Mouse (Mus musculus) hindbrain, embryonic 15.5 days (tissue): ENCODE measurements at regions not wholly inside any gene's neighbourhood (a gene's known extent, or its start where the extent isn't known, plus 50 kb on each side); places are given as distances from the start of the nearest gene placed in this dataset.

Experiments
- ATAC-seq: fragments of 200-750 bp; cut with Nextera tagmentation; 2 replicates; pipeline ENCODE4 v1.8.0; 2017; ENCODE audit warnings: low read depth, moderate number of reproducible peaks, moderate TSS enrichment; ENCODE audit not compliant: low FRiP score
- H3K27ac ChIP-seq: fragments of 300-500 bp; sonication (generic); replicated peaks from 2 replicates; pipeline ENCODE4 v1.5.1; 2015; ENCODE audit warnings: mild to moderate bottlenecking, inconsistent platforms
- H3K27me3 ChIP-seq: fragments of 300-500 bp; sonication (generic); 2 replicates; pipeline ENCODE4 v1.6.1; 2015; ENCODE audit warnings: control low read depth, inconsistent platforms
- H3K36me3 ChIP-seq: fragments of 300-500 bp; sonication (generic); 2 replicates; pipeline ENCODE4 v1.6.1; 2015; ENCODE audit warnings: control low read depth, inconsistent platforms
- H3K4me1 ChIP-seq: fragments of 300-500 bp; sonication (generic); replicated peaks from 2 replicates; pipeline ENCODE4 v1.6.1; 2015; ENCODE audit warnings: control low read depth, inconsistent platforms
- H3K4me2 ChIP-seq: fragments of 300-500 bp; sonication (generic); 2 replicates; pipeline ENCODE4 v1.6.1; 2015; ENCODE audit warnings: moderate library complexity, mild to moderate bottlenecking, inconsistent platforms
- H3K4me3 ChIP-seq: fragments of 300-500 bp; sonication (generic); 2 replicates; pipeline ENCODE4 v1.5.1; 2015; ENCODE audit warnings: mild to moderate bottlenecking, inconsistent platforms
- H3K9ac ChIP-seq: fragments of 300-500 bp; sonication (generic); 2 replicates; pipeline ENCODE4 v1.6.1; 2015; ENCODE audit warnings: inconsistent platforms
- H3K9me3 ChIP-seq: fragments of 300-500 bp; sonication (generic); 2 replicates; pipeline ENCODE4 v1.6.1; 2016; ENCODE audit warnings: control low read depth, inconsistent platforms
- WGBS: fragments of 180-500 bp; shearing (Covaris S2); methylation state at CpG from one replicate; pipeline ENCODE4 v1.1.7; 2015; 5-methylcytosine and 5-hydroxymethylcytosine counted together

DNA sequence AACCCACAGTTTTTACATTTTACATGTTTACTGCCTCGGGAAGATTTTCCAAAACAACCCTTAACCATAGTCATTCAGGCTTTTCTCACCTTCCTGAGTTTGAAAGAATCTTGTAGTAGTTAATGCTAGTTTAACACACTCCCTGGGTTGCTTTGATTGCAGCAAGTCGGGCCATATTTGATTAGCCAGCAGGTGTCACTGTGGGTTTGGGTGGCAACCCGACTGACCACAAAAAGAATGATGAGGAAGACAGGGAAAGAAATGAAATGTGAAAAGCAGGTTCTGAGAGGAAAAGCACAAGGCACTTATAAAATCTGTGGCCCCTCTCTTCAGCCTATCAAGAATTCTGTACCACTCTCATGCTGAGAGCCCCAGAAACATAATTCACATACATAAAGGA, 335.7 kb upstream of the Ddhd1 start:
- no peak overlapping the region for H3K4me3 ChIP-seq
- no peaks in the 10 kb centered on the region for H3K27me3 ChIP-seq
- no peaks in the 10 kb centered on the region for H3K36me3 ChIP-seq
- H3K4me1 ChIP-seq: no peaks in the 10 kb centered on the region
- H3K9ac ChIP-seq: no peak overlapping the region
- 10% methylated on average over 3 of the region's 3 CpGs for WGBS
- H3K27ac ChIP-seq: no peak overlapping the region
- H3K9me3 ChIP-seq: no peaks in the 10 kb centered on the region
- H3K4me2 ChIP-seq: no peak overlapping the region
- no peak for ATAC-seq

DNA sequence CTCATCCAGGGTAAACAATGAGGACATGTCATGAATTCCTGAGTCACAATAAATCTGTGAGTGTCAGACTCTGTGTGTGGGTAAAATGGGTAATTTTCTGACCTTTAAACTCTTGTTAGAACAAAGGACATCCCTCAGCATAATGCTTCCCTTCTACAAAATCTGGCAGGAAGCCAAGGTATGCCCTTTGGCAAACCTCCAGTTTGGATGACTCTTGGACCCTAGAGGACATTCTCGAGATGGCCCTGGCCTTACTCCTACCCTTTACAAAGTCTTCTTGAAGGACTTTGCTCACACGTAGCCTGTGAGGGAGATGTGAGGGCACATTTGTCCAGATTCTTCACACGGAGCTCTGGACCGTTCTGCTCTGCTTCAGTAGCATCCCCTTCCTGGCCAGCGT, 338.8 kb upstream of the Ddhd1 start:
- Histone ChIP-seq H3K4me2 (no peak overlapping the region), H3K4me3 (no peak overlapping the region), H3K27ac (no peak overlapping the region), H3K9ac (no peak overlapping the region), H3K4me1 (no peaks in the 10 kb centered on the region), H3K36me3 (no peaks in the 10 kb centered on the region), H3K9me3 (no peaks in the 10 kb centered on the region), H3K27me3 (no peaks in the 10 kb centered on the region)
- no peak for ATAC-seq
- 55% methylated on average over 5 of the region's 5 CpGs for WGBS

DNA sequence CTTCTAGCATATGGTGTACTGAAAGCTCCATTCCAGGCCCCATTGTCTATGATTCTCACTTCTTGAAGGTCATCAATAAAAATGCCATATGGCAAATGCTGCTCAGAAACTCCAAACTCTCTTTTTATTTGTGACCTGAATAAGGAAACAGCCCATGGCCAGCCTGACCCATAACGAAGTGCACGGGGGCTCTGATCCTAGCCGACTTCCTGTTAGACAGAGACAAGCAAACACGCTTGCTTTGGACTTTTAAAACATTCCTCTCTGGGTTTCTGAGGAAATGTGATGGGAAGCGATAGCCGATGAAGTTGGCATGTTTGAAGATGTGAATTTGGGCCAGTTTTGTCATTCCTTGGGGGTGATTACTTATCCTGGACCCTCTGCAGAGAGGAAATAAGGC, 346.1 kb upstream of the Ddhd1 start:
- no peaks in the 10 kb centered on the region for H3K27me3 ChIP-seq
- H3K9me3 ChIP-seq: no peaks in the 10 kb centered on the region
- no peak for ATAC-seq
- WGBS: 88% methylated on average over 6 of the region's 6 CpGs
- H3K36me3 ChIP-seq: no peaks in the 10 kb centered on the region
- H3K4me1 ChIP-seq: no peaks in the 10 kb centered on the region
- H3K4me2 ChIP-seq: no peak overlapping the region
- H3K27ac ChIP-seq: no peak overlapping the region
- no peak overlapping the region for H3K9ac ChIP-seq
- H3K4me3 ChIP-seq: no peak overlapping the region

DNA sequence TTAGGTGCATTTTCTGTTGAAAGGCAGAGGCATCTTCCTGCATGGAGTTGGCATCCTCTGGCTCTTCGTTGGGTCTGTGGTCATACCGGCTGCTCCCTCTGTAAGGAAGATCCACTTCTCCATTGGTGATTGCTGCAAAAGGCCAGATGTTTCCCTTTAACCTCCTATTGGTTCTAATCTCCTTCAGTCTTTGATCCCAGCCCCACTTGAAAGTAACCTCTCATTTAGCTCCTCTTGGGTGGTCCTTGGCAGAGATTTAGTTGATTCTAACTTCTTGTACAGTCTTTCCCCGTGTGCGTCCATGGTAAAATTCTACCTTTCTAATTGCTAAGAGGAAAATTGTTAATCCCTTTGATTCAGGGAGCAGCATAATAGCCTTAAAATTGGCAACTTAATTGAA, 347.4 kb upstream of the Ddhd1 start:
- Histone ChIP-seq H3K9ac (no peak overlapping the region), H3K9me3 (no peaks in the 10 kb centered on the region), H3K27me3 (no peaks in the 10 kb centered on the region), H3K27ac (no peak overlapping the region), H3K4me3 (no peak overlapping the region), H3K36me3 (no peaks in the 10 kb centered on the region), H3K4me1 (no peaks in the 10 kb centered on the region), H3K4me2 (no peak overlapping the region)
- 78% methylated on average over 4 of the region's 4 CpGs for WGBS
- no peak for ATAC-seq

DNA sequence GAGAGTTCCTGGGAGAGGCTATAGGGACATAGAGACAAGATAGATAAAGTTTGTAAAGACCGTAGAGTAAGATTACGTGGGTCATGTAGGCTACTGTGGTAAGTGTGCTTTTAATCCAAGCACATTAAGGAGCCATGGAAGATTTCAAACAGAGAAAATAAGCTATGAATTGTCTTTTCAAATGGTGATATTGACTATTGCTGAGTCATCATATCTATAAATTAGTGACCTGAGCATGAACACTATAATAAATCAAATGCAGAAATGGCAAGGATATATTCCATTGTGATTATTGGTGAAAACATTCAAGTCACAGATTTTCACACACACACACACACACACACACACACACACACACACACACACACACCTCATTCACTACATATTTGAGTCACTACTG, 355.3 kb upstream of the Ddhd1 start:
- Histone ChIP-seq H3K9me3 (no peaks in the 10 kb centered on the region), H3K36me3 (no peaks in the 10 kb centered on the region), H3K4me1 (no peaks in the 10 kb centered on the region), H3K4me3 (no peak overlapping the region), H3K9ac (no peak overlapping the region), H3K4me2 (no peak overlapping the region), H3K27ac (no peak overlapping the region), H3K27me3 (no peaks in the 10 kb centered on the region)
- WGBS: 99% methylated on average over 2 of the region's 2 CpGs
- ATAC-seq: no peak

DNA sequence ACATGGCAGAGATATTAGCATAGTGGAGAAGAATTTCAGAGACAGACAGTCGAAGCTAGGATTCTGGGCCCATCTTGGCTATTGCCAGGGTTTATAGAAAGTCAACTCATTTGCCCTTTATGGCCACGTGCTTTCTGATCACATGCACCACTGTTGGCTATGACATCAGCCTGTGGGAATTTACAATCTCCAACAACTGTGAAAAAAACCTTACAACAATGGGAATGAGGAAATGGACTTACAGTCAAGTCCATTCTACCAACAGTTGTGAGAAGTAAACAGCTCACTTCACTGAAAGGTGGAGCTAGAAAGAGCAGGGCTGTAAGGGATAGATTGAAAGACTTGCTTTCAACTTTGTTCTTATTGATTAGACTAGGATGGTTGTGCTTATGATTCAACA, 356.1 kb upstream of the Ddhd1 start:
- no peak overlapping the region for H3K27ac ChIP-seq
- H3K4me3 ChIP-seq: no peak overlapping the region
- no peak for ATAC-seq
- H3K36me3 ChIP-seq: no peaks in the 10 kb centered on the region
- WGBS: 78% methylated on average over 2 of the region's 2 CpGs
- no peak overlapping the region for H3K9ac ChIP-seq
- H3K27me3 ChIP-seq: no peaks in the 10 kb centered on the region
- H3K4me1 ChIP-seq: no peaks in the 10 kb centered on the region
- H3K4me2 ChIP-seq: no peak overlapping the region
- no peaks in the 10 kb centered on the region for H3K9me3 ChIP-seq

DNA sequence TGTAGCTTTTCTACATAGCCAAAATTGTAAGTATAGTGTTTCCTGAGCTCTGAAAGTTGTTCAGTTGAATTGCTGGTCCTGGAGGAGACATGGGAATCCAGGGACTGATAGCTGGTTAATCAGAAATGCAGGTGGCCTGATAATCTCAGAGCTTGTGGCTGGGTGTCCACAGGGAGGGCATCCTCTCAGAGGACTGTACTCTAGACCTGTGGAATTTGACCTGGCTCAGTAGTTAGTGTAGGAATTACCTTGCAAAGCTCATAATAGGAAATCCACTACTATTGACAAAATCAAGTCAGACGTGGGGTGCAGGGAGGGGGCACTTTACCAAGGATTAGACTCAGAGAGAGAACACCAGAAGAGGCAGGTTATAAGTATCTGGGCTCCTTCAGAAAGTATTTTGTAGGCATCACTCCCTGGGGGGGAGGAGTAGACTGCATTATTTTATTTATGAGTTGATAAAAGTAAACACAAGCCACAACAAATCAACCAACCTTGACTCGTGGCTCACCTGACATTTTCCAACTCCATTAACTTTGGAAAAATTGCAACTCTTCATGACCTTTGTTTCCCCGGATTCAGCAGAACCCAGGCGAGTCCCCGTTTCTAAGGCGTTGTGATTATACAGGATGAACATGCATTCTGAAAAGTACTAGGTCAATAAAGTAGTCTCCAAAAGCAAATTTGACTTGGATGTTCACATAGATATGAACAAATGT, 357.9 kb upstream of the Ddhd1 start:
- Histone ChIP-seq H3K9me3 (no peaks in the 10 kb centered on the region), H3K4me1 (no peaks in the 10 kb centered on the region), H3K4me3 (no peak overlapping the region), H3K27ac (no peak overlapping the region), H3K4me2 (no peak overlapping the region), H3K9ac (no peak overlapping the region), H3K27me3 (no peaks in the 10 kb centered on the region), H3K36me3 (no peaks in the 10 kb centered on the region)
- no peak for ATAC-seq
- WGBS: 90% methylated on average over 6 of the region's 6 CpGs

DNA sequence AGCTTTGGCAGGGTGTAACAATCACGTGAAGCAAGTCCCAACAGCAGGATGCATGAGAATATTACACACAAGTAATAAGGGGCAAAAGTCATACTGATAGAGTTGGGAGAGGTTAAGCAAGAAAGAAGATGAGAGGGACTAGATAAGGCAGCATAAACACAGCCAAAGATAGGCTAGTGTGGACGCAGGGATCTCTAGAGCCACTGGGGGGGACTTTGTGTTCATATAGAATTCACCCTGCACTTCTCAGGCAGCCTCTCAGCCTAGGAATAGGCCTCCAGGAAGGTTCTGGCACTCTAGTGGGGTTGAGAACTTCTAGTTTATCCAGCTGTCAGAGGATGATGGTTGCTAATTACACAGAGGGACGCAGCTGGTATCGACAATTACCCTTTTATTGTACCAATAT, 358.8 kb upstream of the Ddhd1 start:
- H3K4me2 ChIP-seq: no peak overlapping the region
- 71% methylated on average over 4 of the region's 4 CpGs for WGBS
- H3K4me3 ChIP-seq: no peak overlapping the region
- H3K27me3 ChIP-seq: no peaks in the 10 kb centered on the region
- H3K27ac ChIP-seq: no peak overlapping the region
- no peaks in the 10 kb centered on the region for H3K9me3 ChIP-seq
- ATAC-seq: no peak
- no peak overlapping the region for H3K9ac ChIP-seq
- no peaks in the 10 kb centered on the region for H3K36me3 ChIP-seq
- H3K4me1 ChIP-seq: no peaks in the 10 kb centered on the region

DNA sequence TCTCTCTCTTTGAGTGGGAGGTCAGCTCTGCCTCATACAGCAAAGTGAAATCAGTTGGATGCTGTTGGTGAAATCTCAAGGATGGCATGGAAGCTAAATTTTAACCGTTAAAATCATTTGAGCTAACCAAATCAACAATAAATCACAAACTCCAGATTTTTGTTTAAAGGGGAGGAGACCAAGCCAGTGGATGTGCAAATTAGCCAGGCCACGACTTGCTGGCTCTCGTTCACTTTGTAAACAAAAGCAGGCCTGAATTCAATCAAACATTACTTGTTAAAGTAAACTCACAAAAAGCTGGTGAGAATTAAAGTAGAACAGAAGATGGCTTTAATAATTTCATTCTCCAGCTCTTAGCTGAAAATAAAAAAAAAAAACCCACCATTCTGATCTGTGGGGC, 359.3 kb upstream of the Ddhd1 start:
- Histone ChIP-seq H3K4me3 (no peak overlapping the region), H3K9me3 (no peaks in the 10 kb centered on the region), H3K4me2 (no peak overlapping the region), H3K27me3 (no peaks in the 10 kb centered on the region), H3K4me1 (no peaks in the 10 kb centered on the region), H3K9ac (no peak overlapping the region), H3K27ac (no peak overlapping the region), H3K36me3 (no peaks in the 10 kb centered on the region)
- no peak for ATAC-seq
- WGBS: 62% methylated on average over 3 of the region's 3 CpGs

DNA sequence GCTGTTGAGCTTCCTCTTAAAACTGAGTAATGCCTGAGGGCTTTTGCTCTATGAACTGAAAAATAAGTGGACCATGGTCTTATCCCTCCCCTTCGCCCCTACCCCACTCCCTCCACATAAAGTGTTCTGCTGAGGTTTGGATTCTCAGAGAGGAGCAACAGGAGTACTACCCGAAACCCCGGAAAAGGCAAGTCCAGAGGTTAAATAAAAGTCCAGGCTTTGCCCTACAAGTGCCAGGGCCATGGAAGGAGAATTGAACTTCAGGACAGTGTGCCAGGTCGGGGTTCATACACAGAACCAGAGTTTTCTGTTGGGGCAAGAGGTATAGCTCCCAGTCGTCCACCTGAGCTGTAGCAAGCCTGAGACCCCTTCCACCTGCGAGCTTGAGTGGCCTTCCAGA, 360.0 kb upstream of the Ddhd1 start:
- H3K9ac ChIP-seq: no peak overlapping the region
- H3K36me3 ChIP-seq: no peaks in the 10 kb centered on the region
- no peak overlapping the region for H3K4me3 ChIP-seq
- 91% methylated on average over 6 of the region's 6 CpGs for WGBS
- no peak overlapping the region for H3K4me2 ChIP-seq
- no peaks in the 10 kb centered on the region for H3K9me3 ChIP-seq
- no peak for ATAC-seq
- H3K4me1 ChIP-seq: no peaks in the 10 kb centered on the region
- no peak overlapping the region for H3K27ac ChIP-seq
- no peaks in the 10 kb centered on the region for H3K27me3 ChIP-seq

DNA sequence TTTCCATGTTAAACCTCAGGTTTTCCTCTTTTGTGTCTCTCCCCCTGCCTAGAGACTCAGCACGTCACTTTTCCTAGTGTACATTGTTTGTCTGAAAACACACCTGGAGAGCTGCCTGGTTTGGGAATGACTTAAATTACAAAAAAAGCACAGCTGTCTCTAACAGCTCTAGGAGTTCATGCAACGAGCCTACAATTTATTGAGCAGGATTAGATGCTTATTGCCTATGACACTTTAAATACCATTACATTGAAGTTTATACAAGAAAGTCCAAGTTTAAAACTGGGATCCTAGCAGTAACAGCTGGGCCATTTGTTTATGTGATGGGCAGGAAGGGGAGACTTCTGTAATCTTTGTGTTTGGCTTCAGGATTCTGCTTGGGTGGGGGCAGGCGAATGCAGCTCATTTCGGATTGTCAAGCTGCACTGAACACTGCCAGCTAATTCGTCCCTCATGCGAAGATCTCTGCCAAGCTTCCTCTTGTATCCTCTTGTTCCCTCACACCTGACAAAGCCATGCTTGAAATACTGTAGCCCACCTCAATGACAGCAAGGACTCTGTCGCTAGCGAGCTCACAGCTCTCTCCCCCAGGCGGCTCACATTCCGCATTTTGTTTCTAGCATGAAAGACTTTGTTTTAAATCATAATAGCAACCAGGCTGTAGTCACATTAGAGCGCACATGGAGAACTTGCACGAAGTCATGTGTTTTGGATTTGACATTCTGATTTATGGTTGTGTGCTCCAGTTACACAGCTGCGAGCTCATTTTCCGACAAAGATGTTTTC, 359.8 kb upstream of the Gm15217 start:
- H3K27me3 ChIP-seq: no peaks in the 10 kb centered on the region
- no peaks in the 10 kb centered on the region for H3K9me3 ChIP-seq
- H3K9ac ChIP-seq: no peak overlapping the region
- no peak overlapping the region for H3K4me3 ChIP-seq
- H3K27ac ChIP-seq: no peak overlapping the region
- WGBS: 61% methylated on average over 14 of the region's 14 CpGs
- no peaks in the 10 kb centered on the region for H3K4me1 ChIP-seq
- no peak overlapping the region for H3K4me2 ChIP-seq
- H3K36me3 ChIP-seq: no peaks in the 10 kb centered on the region
- ATAC-seq: peak; percentile 42

DNA sequence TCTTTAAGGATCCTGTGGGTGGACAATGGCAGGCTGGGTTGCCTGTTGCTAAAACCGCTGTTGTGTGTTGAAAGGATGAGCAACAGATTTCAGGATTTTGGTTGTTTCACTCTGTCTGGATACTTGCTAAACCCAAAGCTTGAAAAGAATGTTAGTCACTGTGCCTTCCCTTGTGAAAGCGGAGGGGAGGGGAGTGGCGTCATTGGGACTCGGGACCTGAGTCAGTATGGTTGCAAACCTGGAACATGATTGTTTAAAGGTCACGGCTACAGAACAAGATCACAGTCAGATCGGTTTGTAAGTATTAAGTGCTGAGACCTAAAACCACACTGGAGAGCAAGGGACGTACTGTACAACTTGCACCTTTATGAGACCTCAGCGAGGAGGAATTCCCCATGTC, 344.9 kb upstream of the Gm15217 start:
- H3K27me3 ChIP-seq: no peaks in the 10 kb centered on the region
- no peak overlapping the region for H3K27ac ChIP-seq
- no peaks in the 10 kb centered on the region for H3K4me1 ChIP-seq
- no peak for ATAC-seq
- H3K4me3 ChIP-seq: no peak overlapping the region
- WGBS: 93% methylated on average over 8 of the region's 8 CpGs
- H3K36me3 ChIP-seq: no peaks in the 10 kb centered on the region
- no peaks in the 10 kb centered on the region for H3K9me3 ChIP-seq
- no peak overlapping the region for H3K9ac ChIP-seq
- H3K4me2 ChIP-seq: no peak overlapping the region
